Mouse (Mus musculus) urinary bladder, adult 2 months (tissue): ENCODE data around the gene Smg5. TPM values are rescaled to one million over a fixed set of nuclear protein-coding genes. Genes with fewer than 3 reads are reported as not detected.
A peak's percentile ranks its signal among the peaks of the same experiment; 100 is the strongest.
"Not testable (repeated sequence)": the region's sequence is repeated elsewhere in the genome, so short reads cannot be mapped to it uniquely, and the experiment has no call there.

Experiments
- DNase-seq: peaks from one replicate; pipeline ENCODE4 v3.0.0; 2022; ENCODE audit warnings: low spot score
- polyA plus RNA-seq: library from polyadenylated mRNA; depleted of rRNA; stranded (reverse); fragments of >200 nt; gene quantifications from 2 replicates; pipeline ENCODE4 v1.2.3, GENCODE M21; 2012; rRNA removed

Gene Smg5
- 56.7 and 58.4 TPM in 2 replicates for polyA plus RNA-seq

- DNase-seq, result peak; percentile 97
These were observed at the start of gene Smg5, which contains the start of gene Tmem79 for GRCm38 (mm10) chr3:88336058-88337013. Gene Smg5, plus strand, starts transcription at chr3:88336260. Gene Tmem79, minus strand, starts transcription at chr3:88336148.

DNA sequence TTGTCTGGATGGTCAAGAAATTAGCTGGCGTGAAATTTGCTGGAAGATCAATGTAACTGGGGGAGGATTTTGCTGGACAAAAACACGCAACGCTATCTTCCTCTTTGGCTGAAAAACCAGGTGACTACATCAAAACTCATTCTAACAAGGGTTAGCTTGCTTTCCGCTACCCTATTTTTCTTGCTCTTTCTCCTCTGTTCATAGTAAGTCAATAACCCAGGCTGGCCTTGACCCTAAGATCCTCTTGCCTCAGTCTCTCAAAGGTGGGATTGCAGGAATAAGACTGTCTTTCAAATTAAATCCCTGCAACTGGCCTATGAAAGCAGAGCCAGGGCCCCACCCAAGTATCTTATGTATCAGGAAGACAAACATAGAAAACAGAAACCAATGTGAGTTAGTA is 49.0 kb upstream of the Smg5 start, which contains the start of gene Gm38392:
Gene Gm38392 (minus strand): TSS at position 101 of the 400 bp plus-strand sequence.
- no peak for DNase-seq

- DNase-seq, result not testable (repeated sequence)
These were observed 47.8 kb upstream of the Smg5 start for GRCm38 (mm10) chr3:88288133-88288713.

- DNase-seq, result no peak
These were observed 44.1 kb upstream of the Smg5 start for GRCm38 (mm10) chr3:88291970-88292369.

DNA sequence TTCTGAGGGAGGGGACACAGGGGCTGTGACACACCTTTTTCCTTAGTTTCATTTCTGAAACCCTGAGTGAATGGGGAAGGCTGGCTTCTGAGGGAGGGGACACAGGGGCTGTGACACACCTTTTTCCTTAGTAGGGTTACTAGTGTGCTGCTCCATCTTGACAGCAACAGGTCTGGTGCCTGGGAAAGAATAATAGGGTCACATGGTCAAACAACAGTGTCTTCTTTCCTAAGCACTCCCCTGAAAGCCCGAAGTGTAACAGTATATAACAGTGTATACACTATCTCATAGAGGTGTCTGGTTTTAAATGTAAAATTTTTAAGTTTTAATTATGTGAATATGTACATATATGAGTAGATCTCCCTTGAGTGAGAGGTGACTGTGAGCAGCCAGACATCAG is 40.8 kb upstream of the Smg5 start:
- not testable (repeated sequence) for DNase-seq

DNA sequence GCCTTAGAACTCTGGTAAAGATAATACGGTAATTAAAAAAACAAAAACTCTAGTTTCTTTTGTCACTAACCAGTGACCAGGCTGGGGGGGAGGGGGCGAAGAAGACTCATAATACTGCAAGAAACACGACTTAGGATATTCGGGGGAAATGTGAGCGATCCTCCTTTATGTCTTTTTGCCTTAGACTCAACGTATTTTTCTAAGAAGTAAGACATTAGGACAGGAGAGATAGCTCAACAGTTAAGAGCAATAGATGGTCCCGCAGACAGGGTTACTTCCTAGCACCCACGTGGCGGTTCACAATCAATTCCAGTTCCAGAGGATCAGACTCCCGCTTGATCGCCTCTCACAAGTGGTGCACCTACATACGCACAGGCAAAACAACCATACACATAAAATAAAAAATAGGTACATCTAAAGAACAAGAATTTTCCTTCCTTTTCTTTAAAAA is 39.9 kb upstream of the Smg5 start:
- DNase-seq, result no peak

DNA sequence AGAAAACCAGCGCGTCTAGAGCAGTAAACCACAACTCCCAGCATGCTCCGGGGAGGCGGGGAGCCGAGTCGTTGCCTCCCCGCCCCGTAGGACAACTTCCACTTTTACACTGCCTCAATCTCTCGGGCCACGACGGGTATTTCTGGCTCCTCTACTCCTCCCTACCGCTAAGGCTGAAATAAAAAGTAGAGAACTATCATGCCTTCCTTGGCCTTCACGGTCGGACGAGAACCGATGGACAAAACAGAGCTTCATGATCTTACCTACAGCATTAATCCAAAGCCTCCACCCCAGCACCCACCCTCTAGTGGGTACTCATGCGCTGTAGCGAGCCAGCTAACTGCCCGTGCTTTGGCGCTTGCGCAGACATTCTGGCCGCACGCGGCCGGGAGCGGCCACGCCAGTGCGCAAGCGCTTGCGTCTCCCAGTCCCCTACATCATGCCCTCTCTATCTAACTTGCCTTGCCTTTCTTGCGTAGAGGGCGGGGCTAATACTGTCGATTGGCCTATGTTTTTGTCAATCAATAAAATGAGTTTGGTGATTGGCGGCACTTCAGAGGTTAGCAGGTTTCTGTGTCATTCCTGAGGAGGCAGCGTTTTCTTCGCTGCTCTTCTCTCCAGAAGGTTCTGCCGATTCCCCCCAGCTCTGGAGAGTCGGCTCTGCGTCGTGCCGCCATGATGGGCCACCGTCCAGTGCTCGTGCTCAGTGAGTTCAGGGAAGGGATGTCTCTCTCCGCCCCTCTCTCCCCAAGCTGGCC is 39.3 kb upstream of the Smg5 start, which contains the start of the genes Tsacc and Cct3:
Gene Tsacc (minus strand): TSS at position 439 of the 758 bp plus-strand sequence.
Gene Cct3 (plus strand): TSS at position 556 of the 758 bp plus-strand sequence.
- peak; percentile 84 for DNase-seq

GRCm38 (mm10) chr3:88297321-88297851 is 38.7 kb upstream of the Smg5 start:
- no peak for DNase-seq

DNA sequence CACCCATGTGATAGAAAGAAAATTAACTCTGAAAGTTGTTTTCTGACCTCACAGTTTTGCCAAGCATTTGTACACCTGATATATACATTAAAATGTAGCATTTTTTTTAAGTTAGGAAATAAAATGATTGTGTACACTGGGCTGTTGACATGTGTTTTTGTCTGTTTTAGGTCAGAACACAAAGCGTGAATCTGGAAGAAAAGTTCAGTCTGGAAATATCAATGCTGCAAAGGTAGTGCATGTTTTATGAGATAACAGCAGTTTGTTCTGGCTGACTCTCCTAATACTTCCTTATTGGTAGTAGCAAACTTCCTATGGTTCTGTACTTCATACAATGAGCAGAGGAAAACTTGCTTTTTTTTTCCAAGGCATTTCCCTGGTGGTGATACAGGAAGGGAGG is 36.9 kb upstream of the Smg5 start:
- no peak for DNase-seq

DNA sequence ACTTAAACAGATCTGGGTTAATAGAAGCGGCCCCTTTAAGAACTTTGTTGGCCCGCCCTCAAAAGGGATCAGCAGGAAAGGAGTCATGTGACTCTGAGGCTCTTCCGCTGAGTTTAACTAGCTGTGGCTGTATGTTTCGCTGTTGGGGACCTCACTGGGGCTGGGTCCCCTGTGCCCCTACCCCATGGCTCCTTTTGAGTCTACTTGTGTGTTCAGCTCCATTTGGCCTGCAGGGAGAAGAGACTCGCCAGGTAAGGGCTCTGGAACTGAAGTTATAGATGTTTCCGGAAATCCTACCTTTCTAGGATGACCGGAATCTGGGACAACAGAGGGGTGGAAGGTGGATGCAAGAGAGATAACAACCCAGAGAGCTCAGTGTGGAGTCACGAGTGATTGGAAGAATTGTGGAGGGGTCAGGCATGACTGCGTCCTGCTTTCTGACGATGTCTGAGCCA is 11.1 kb upstream of the Smg5 start, which contains the start of gene Glmp:
Gene Glmp (plus strand): TSS at position 73 of the 455 bp plus-strand sequence.
- peak; percentile 31 for DNase-seq

DNA sequence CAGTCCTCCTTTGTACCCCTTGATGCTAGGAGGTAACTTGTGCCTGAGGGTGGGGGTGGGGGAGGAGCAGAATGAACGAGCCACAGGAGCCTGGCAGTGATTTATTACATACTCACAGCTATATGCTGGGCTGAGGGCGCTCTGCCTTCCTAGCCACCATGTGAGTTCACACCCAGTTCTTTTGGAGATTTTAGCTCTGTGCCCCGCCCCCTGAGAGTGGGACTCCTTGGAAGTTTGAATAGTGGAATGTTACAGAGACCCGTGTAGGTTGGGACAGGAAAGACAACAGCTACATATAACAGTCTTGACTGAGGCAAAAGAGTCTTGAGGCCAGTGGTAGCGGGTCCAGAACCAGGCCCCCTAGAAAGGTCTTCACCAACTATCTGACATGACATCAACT is 7.1 kb upstream of the Smg5 start:
- DNase-seq, result no peak

DNA sequence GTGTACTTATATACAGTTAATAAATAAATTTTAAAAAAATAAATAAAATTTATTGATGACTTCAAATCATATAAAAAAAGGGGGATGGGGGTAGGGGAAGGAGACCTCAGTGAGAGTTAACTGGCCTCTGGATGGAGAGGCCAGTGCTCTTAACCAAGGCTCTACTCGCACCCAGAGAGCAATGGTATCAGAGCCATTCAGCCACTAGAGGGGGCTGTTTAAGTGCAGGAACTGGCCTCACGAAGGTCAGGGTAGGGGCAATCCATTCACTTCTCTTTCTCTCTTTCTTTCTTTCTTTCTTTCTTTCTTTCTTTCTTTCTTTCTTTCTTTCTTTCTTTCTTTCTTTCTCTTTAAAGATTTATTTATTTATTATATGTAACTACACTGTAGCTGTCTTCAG is 4.8 kb upstream of the Smg5 start:
- DNase-seq, result no peak

DNA sequence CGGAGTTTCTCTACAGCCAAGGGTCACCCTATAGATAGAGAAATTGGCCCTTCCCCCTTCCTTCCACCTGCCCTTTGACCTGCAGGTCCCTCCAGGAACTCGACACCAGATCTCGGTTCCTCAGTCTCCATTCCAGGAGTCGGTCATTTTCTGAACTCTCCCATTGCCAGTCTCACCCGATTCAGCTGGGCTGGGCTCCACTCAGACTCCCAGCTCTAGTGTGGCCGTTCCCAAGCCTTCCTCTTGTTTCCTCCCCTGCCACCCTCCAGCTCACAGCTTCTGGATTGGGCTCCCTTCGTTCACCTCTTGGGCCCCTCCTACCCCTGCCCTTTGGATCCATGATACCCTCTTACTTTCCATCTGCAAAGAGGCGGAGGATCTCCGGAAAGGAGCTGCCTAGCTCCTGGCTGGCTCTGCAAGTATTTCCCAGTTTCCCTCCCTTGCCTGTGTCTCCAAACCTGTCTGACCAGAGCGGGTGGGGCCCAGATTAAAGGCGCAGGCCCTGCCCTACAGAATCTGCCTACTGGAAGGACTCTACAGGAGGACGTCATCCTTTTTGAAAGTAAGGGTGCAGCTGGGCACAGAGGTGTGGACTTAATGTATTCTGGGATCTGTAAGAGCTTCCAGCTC is 1.9 kb upstream of the Smg5 start:
- no peak for DNase-seq

GRCm38 (mm10) chr3:88334902-88335435 is 1.1 kb upstream of the Smg5 start:
- DNase-seq, result no peak

DNA sequence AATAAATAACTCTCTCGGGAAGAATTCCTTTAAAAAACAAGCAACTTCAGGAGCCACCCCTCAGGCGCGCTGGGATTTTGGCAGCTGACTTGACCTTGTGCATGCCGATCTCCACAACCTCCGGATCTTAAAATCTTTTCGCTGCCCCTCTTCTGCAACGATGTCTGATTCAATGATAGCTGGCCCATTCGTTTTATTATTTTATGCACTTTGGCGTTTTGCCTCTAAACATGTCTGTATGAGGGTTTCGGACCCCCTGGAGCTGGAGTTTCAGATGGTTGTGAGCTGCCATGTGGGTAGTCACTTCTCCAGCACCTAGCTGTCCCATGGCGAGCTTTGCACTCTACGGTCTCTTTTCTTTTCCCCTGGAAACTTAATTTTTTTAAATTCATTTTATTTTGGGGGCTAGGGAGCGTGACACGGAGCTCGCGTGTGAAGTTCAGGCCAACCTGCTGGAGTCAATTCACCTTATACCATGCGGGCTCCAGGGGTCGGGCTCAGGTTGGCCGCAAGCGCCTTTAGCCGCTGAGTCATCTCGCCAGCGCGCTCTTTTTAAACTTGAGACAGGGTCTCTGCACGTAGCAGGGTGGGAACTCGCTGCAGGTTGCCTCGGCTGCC is 515 bp upstream of the Smg5 start:
- no peak for DNase-seq

DNA sequence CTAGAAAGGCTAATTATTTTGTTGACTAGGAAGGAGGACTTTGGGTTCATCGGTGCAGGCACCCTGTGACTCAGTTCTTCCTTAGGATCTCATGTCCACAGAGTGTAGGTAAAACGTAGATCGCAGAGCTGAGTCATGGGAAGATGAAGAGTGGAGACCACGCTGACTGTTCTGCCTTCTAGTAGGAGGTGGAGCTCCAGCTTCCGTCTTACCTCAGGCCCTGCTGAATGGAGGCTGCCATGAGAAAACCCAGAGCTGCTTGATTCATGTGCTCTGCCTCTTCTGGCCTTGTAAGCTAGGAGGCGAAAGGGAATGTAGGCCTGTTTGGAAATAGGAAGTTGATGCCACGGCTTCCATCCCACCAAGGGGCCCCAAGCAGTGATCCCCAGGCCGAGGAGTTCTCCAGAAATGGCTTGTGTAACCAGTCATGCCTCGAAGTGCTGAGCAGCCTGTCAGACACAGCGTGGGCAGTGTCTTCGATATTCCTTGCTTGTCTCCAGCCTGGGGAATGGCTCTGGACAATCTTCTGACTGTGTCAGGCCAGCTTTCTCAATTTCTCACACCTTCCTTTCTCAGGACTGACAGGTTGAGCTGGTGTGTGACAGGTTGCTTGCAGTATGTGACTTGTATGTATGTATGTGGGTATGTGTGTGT is 1.4 kb downstream of the Smg5 start:
- DNase-seq, result no peak

- no peak for DNase-seq
These were observed 2.3 kb downstream of the Smg5 start for GRCm38 (mm10) chr3:88338316-88338715.

- no peak for DNase-seq
These were observed 2.9 kb downstream of the Smg5 start for GRCm38 (mm10) chr3:88339006-88339405.

- no peak for DNase-seq
These were observed 14.7 kb downstream of the Smg5 start for GRCm38 (mm10) chr3:88350732-88351131.

GRCm38 (mm10) chr3:88352907-88353306 is 16.8 kb downstream of the Smg5 start:
- no peak for DNase-seq
